Mouse (Mus musculus) urinary bladder, postnatal 36 days (tissue): ENCODE measurements around the gene Stim1.

ENCODE experiments used
- DNase-seq, 2 experiments: peaks; one replicate each; pipeline ENCODE4 v3.0.0; 2022; ENCODE audit warnings: low spot score in 2 of 2, mixed read lengths in 1 of 2

Stim1 gene

DNA sequence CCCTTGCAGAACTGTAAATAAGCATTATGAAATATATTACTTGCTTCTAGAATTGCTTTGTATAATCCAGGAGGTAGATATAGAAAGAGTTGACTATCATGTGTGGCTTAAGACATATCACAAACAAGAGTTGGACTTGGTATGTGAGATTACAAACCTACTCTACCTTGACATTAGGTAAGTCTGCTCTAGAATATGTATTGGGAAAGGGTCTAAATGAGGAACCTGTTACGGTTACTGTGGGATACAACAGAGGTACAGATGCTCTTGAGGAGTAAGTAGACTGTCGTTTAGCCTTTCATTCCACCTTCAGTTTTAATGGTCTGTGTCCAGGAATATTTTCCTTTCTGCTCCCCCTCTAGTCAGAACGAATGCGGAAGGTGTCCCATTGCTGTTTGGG is 34.9 kb downstream of the Stim1 start:
- DNase-seq: no peak

DNA sequence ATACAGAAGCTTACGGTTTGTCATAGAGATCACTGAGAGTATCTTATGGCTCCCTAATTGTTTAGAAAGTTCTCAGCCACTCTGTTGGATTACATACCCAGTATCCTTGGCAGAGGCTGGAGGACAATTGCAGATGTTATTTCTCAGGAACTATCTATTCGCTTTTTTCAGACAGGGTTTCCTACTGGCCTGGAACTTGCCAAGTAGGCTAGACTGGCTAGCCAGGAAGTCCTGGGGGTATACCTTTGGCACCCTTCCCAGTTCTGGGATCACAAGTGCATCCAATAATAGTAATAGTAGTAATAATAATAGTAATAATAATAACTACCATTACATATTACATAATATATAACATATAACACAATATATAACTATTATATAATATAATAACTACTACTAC is 38.0 kb downstream of the Stim1 start:
- no peak for DNase-seq

DNA sequence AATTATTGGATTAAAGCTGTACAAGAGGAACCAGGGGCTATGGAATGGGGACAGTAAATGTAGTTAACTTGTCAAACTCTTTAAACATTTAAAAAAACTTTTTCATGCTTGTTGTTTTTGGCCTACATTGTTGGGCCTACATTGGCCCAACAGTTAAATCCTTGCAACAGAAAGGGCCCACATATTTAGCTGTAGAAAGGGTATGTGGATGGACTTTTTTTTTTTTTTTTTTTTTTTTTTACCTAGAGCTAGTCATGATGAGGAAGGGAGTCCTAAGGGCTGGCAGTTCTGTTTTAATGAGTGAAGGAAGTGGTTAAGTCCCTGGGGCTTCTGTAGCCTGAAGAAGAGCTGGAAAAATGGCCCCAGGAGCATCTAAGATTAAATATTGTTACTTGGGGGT is 42.7 kb downstream of the Stim1 start:
- DNase-seq: no peak

DNA sequence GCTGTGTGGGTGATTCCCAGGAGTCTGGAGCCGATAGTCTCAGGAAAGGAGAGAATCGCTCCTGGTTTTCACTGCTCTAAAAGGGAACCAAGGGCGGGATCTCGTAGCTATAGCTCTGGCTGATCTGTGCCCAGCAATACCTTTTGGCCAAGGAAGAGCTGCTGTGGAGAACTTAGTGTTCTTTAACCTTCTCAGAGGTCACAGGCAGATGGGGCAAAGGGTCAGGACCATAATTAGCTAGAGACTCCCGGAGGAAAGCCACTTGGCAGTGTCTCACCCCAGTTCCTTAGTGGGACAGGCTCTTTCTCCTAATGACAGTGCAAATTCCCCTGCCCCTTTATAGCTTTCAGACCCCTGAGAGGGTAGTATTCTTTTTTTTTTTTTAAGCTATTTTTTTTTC is 43.2 kb downstream of the Stim1 start:
- no peak for DNase-seq

DNA sequence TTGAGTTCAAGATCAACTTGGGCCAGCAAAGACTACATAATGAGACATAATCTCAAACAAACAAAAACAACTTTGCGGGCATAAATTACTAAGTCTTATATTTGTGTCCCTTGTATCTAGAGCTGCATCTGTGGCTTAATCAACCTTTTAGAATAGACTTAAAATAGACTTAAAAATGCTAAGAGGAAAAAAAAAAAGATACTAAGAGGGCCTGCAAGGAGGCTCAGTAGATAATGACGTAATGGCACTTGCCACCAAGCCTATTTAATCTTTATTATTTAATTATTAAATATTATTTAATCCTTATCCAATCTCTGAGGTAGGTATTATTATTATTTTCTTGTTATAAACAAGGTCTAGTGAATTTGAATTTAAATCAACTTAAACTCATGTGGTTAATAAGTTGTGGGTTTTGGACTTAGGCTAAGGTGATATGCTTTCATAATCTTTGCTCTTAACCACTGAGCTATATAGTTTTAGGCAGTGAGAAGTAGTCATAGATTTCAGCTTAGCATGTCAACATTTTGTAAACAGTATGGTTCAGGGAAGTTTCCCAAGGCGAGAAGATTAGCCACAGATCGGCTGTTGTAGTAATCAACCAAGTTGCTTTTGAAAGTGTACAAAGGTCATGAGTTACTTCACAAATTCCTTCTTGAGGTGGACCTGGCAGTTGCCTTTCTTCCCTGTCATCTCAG is 45.4 kb downstream of the Stim1 start:
- DNase-seq: no peak

DNA sequence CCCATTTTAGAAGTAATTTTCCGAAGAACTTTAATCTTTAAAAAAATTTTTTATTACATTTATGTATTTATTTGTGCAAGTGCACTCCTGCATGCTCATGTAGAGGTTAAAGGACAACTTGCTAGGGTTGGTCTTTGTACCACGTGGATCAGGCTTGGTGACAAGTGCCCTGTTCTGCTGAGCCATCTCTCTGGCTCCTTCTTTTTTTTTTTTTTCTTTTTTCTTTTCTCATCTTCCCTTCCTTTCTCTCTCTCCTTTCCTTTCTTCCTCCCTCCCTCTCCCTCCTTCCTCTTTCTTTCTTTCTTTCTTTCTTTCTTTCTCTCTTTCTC is 45.9 kb downstream of the Stim1 start:
- DNase-seq: no peak

DNA sequence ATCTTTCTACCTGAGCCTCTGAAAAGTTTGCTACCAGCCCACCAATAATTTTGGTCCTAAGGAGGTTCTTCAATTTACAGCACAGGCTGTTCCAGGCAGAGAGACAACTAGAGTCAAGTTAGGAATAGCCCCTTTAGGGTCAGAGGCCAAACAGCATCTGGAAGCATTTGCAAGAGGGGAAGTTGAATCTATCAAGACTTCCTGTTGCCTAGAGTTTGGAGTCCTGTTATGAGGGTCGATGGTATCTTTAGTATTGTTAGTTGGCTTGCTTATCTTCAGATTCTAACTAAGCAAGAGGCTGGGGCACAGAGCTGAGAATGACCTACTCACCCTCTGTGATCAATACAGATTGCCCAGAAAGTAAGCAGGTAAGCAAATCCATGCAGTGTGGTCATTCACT is 46.5 kb downstream of the Stim1 start:
- DNase-seq: no peak

DNA sequence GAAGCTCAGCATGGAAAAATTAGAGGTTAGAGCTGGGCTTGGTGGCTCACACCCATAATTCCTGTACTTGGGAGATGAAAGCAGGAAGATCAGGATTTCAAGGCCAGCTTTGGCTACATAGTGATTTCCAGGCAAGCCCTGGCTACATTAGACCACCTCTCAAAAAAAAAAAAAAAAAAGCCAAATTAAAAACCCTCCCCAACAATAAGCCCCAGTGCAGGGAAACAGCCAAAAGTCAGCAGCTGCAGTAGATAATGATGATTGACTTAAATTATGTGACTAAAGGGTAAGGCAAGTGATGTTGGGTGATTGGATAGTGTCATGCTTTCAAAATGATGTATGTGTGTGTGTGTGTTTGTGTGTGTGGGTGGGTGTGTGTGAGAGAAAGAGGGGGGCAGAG is 47.3 kb downstream of the Stim1 start:
- DNase-seq: no peak

DNA sequence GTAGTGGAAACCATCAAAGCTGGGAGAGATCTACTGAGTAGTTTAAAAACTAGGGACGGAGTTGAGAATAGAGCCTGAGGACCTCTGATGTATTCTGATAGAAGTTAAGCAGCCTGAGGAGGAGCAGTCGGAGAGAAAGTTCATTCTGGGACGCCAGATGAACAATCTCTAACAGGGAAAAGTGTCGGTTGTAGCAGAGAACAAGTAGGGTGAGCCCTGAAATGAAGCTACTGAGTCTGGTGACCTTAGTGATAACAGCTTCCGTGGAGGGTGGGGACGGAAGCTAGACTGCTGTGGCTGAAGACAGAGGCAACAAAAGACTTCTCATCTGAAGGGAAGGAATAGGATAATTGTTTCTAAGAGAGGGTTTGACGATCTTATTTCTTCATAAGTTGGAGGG is 47.8 kb downstream of the Stim1 start:
- no peak for DNase-seq

DNA sequence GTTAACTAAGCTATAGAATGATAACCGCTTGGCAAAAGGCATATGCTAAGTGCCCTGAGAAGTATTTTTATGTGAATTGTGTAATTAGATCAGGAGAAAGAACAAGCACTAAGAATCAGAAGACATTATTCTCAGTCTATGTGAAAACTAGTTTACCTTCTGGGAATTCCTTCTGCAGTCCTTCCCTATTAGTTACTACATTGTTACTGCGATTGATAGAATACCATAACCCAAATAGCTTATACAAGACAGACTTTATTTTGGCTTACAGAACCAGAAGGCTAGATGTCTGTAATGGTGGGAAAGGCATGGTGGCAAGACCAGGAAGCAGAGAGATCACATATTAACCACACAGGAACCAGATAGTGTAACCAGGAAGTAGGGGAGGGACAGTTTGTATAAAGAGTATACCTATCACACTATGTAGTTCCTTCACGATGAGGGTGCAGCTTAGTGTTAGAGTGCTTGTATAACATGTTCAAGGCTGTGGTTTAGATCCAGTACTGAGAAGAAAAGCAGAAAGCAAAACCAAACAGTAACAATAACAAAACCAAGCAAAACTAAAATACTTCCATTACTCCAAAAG is 50.1 kb downstream of the Stim1 start:
- DNase-seq: no peak

DNA sequence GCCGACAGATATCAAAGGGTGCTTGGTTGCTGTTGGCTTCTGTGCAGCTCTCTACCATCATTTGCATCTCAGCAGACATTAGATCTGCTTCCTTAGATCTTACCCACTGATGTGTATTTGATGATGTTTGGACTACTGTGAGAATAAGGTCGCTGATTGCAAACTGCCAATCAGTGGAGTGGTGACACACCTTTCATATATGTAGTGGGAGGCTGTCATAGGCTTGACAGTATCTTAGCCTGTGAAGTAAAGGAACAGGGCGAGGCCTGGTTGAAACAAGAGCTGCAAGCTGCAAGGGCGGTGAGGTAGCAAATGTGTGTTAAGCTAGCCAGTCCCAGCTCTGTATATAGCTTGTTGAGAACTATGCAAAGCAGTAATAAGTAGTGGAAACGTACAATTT is 54.5 kb downstream of the Stim1 start:
- no peak for DNase-seq

DNA sequence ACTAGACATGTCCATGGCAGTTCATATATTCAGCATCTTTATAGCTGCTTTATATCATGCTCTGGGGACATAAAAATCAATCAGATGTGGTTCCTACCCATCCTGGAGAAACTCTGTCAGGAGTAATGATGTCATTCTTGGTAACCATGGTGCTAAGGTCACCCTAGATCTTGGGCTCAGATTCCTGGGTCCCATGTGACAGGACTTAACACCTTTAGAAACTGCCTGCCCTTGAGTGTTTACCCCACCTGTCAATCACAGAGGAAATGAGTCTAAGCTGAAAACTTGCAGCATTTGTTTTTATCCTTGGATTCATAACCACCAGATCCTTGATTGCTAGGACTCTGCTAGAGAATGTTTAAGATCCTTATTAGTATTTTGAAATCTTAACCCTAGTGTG is 58.7 kb downstream of the Stim1 start:
- DNase-seq: no peak

DNA sequence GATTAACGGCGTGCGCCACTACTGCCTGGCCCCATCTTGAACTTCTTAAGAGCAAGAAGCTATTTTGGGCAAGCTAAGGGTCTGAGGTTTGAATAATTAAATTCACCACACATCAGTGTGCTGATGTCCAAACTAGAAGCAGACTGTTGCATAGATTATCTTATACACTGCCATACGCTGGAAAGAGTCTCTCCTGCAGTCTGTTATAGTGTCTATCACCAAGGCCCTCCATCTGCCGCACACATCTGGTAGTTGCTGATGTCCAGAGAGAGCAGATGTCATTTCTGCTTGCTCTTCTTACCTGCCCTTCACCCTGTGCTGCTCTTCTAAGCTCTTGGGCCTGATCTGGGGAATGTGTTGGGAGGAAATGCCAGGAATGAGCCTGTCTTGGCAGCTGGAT is 62.7 kb downstream of the Stim1 start:
- DNase-seq: no peak

DNA sequence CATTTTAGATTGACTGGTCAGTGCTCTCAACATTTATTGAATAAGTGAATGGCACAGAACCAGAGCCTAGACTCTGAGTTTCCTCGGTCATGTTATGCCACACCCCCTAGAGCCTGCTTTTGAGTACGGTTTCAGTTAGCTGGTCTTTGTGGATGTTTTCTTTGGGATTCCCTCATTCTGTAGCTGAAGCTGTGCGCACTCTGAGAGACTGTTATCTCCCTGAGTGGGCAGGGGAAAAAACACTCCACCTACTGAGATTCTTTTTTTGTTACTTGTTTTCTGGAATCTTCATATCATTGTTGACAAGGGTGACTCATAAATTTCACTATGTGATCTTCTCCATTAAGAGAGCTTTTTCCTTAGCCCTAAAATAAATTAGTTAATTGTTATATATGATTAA is 63.9 kb downstream of the Stim1 start:
- DNase-seq: no peak

DNA sequence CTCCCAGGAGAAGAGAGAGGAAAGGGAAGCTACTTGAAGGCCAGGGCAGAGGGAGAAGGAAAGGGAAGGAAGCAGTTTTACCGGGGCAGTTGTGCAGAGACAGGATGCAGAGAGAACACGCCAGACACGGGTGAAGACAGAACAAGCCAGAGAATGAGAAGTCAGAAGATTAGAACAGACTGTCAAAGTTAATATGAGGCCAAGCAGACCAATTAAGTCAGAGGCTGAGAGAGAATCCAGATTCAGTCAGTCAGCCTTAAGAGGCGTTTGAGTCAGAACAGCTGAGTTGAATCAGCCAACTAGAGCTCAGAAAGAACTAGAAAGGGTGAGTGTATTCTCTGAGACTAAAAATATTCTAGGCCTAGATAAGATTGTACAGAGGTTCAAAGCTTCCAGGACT is 66.1 kb downstream of the Stim1 start:
- DNase-seq: no peak

DNA sequence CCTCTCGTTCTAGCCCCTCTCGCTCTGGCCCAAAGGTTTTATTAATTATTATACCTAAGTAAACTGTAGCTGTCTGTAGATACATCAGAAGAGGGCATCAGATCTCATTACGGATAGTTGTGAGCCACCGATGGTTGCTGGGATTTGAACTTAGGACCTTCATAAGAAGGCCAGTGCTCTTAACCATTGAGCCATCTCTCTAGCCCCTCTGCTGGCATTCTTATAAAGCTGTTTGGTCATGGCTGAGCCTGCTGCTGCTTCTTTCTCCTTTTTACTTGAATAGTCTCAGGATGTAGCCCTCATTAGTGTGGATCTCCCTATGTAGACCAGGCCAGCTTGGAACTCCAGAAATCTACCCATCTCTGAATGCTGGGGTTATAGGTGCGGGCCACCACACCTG is 69.7 kb downstream of the Stim1 start:
- no peak for DNase-seq

DNA sequence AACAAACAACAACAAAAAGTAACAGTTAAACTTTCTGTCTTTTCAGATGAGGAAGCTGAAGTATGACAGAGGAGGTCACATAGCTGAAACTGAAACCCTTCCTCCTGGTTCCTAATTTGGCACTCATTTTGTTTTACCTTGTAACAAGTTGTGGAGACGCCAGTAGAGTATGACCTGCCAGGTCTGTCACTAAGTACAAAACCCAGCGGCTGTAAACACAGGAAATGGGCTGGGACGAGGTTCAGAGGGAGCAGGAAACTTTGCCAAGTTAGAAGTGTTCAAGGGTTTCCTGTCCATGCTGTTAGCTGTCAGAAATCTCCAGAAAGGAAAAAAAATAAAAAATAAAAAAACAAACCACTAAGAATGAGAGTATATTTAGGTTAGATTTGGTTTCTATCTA is 70.3 kb downstream of the Stim1 start:
- peak in 1 of 2 experiments; percentile 44 for DNase-seq

DNA sequence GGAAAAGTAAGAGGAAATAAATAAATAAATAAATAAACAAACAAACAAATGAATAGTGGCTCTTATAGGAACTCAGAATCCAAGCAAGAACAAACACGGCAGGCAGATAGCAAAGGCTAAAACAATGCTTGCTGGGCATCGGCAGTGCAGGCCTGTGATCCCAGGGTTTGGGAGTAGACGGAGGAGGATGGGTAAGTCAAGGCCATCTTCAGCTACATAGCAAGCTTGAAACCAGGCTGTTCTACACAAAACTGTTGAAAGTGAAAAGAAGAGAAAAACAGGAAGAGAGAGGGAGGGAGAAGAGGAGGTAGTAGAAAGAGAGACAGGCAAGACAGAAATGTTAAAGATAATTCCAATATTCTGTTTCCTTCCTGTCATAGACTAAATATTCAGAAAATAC is 71.3 kb downstream of the Stim1 start:
- DNase-seq: no peak

DNA sequence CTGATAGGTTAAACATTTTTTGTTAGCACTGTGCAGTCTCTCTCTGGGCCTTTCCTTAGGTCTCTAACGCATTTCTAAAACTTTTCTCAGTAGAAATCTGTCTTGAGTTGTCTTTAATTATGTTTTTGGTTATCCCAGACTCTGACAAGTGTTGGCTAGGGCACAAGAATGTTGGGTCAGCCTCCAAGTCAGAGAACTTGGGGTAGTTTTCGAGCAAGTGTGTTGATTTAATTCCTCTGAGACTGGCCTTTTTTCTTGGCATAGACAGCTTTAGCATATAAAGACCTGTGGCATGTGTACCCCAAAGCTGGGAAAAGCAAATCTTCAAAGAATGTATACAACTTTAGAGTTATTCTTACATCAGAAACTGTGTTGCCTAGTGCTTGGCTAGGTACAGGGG is 78.3 kb downstream of the Stim1 start:
- peak in 1 of 2 experiments; percentile 38 for DNase-seq

DNA sequence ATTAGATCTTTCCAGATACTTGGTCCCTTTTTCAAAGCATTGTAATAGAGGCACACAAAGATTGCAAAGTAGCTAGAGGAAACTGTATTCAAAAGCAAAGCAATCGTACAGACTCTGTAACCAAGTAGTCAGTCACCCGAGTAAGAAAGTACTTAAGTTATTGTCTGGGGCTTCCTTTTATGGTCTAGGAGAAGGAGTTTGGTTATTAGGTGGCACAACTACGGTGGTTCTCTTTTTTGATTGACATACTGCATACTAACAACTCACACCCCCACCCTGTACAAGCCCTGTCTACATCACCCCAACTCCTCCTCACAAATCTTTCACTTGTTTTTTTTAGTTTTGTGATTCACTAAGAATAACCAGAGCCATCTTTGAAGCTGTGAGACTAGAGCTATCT is 79.7 kb downstream of the Stim1 start:
- DNase-seq: no peak

DNA sequence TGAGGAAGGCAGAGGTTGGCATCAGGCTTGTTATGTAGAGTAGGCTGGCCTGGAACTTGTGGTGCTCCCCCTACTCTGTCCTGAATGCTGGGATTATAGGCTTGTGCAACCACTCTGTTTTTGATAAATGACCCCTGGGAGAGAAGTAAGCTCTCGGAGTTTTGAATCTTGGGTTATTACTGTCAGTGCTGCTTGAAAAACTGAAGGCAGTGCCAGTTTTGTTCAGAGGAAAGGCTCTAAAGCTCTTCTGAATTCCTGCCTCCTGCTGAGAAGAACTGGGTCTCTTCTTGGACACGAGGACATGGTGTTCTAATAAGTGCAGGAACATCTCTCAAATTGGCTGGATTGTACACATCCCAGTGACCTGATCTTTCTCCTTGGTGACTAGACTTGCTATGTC is 81.1 kb downstream of the Stim1 start:
- DNase-seq: no peak

DNA sequence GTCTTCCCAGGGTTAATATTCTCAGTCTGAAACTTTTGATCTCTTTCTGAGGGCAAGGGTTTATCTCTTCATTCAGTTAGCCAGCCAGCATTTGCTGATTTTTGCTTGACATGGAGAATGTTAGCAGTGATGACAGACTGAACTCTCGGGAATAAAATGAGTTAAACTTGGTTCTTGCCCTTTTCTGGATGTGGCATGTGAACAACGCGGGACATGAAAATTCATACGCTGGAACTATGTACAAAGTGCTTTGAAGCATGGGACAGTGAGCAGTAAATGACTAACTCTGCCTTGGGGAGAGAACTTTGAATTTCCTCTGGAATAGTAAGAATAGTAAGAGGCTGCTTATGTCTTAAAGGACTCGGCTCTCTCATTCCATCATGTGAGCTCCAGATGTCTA is 81.6 kb downstream of the Stim1 start:
- no peak for DNase-seq

DNA sequence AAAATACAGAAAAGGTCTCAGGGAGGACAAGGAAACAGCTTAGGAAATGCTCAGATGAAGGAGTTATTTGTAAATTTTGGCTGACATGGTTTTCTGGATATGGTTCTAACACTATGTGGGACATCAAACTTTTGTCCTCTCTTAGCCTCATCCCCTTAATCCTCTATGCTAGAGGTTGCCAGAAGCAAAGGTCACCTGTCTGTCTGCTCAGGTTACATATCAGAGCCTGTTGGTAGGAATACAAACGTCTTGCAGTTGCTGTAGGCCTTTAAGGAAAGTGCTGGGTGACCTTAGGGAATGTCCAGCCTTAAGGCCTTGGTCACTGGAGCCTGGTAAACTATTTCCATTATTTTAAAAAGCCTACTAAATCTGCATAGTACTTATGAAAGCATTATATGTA is 85.8 kb downstream of the Stim1 start:
- no peak for DNase-seq

DNA sequence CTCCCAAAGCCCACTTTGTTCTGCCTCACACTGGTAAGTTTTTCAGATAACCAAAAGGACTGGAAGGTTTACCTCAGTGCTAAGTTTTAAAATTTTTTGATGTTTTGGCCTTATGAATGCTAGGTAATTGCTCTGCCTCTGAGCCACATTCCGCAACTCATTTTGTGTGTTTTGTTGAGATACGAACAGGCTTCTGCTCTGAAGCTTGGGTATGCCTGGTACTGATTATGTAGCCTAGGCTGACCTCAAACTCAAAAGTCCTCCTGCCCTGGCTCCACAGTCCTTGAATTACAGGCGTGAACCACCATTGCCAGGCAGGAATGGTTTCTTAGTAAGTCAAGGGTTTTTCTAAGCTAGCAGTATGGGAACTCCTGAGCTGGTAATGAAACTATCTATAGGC is 90.5 kb downstream of the Stim1 start:
- no peak for DNase-seq
